Mouse (Mus musculus): ENCODE measurements around the gene Wdfy3. TPM values are rescaled to one million over a fixed set of nuclear protein-coding genes. Genes with fewer than 3 reads are reported as not detected.
A peak's percentile ranks its signal among the peaks of the same experiment; 100 is the strongest.
"Not testable (repeated sequence)": the region's sequence is repeated elsewhere in the genome, so short reads cannot be mapped to it uniquely, and the experiment has no call there.

Gene Wdfy3
- polyA plus RNA-seq, 1 experiment from 2014 or later: 15.3 TPM

DNA sequence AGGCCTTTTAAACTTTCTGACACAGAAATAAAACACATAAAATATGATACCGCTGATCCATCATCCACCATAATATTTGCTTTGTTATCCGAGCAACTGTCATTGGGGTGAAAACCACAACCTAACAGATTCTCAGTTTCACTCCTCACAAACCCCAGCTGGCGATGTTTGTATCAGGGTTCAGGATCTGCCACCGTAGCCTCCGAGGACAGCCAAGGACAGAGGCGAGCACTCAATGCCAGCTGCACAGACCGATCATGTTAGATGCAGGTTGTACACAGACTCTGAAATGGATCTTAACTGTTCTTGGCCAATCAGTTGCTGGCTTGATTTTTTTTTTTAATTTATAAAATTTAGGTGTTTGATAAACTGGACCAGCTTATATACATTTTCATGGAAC lies 135.1 kb downstream of the Wdfy3 start:
- Histone ChIP-seq H3K27ac (ENCODE audit: low read depth, low read length) (no peak overlapping the region), H3K9me3 (replicated peaks; ENCODE audit: control insufficient read depth, low read length) (no peaks in the 10 kb centered on the region), H3K4me2 (ENCODE audit: low read length) (no peak overlapping the region), H3K4me1 (ENCODE audit: control insufficient read depth, insufficient read depth, low read length) (0 out of 2 replicates have a peak, but pooled peaks cover 2% of the 10 kb centered on the region), H3K27me3 (replicated peaks; ENCODE audit: control insufficient read depth, insufficient read depth, low read length) (no peaks in the 10 kb centered on the region), H3K36me3 (ENCODE audit: control insufficient read depth, insufficient read depth, low read length) (peaks cover 52% of the 10 kb centered on the region), H3K4me3 (ENCODE audit: low read depth, low read length) (no peak overlapping the region), H3K9ac (ENCODE audit: low read length) (no peak overlapping the region)
- DNase-seq (ENCODE audit: low spot score): no peak
- ATAC-seq: no peak
- 86% methylated on average over 7 of the region's 7 CpGs for WGBS

DNA sequence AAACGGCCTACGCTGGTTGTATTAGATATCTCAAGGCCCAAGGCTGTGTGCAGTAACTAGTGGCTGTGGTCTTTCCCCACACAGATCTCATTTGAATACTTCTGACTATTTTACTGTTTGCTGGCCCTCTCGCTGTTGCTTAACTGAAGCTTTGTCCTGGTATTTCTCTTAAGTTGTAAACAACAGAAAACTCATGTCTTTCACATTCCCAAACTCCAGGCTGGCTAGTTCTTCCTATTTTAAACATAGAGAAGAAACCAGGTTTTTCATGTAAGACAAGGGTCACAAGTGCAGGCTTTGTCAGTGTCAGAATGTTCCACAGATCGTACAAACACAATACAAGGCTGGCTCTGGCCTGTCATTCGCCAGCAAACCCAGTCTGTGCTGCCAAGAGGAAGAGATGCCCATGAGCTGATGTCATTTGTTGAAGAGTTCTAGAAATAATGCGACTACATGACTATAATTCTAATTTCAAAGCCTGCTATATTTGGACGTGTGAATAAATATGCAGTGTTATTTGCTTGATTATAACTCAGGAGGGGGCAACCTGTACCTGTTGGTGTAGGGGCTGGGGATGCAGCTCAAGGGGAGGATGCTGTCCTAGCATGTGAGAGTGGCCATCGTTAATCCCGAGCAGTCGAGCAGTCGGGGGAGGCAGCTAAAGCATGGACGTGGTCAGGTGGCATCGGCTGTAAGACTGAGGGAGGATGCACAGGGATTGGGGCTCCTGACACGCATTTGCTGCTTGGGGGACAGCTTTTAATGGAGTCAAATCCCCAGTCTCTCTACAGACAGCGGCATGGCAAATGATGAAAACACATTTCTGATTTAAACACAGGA lies 136.5 kb downstream of the Wdfy3 start:
- Histone ChIP-seq H3K9me3 (replicated peaks; ENCODE audit: control insufficient read depth, low read length) (no peaks in the 10 kb centered on the region), H3K27me3 (replicated peaks; ENCODE audit: control insufficient read depth, insufficient read depth, low read length) (no peaks in the 10 kb centered on the region), H3K27ac (ENCODE audit: low read depth, low read length) (0 out of 2 replicates have a peak overlapping the region, but pooled peaks have one; percentile 21), H3K4me2 (ENCODE audit: low read length) (no peak overlapping the region), H3K4me1 (ENCODE audit: control insufficient read depth, insufficient read depth, low read length) (0 out of 2 replicates have a peak, but pooled peaks cover 2% of the 10 kb centered on the region), H3K9ac (ENCODE audit: low read length) (no peak overlapping the region), H3K36me3 (ENCODE audit: control insufficient read depth, insufficient read depth, low read length) (peaks cover 57% of the 10 kb centered on the region), H3K4me3 (ENCODE audit: low read depth, low read length) (no peak overlapping the region)
- DNase-seq (ENCODE audit: low spot score) (peak; percentile 62), ATAC-seq (peak; percentile 65)
- WGBS: 69% methylated on average over 15 of the region's 15 CpGs

- WGBS: 77% methylated on average over 4 of the region's 4 CpGs
- Histone ChIP-seq H3K9me3 (replicated peaks; ENCODE audit: control insufficient read depth, low read length) (no peaks in the 10 kb centered on the region), H3K4me3 (ENCODE audit: low read depth, low read length) (no peak overlapping the region), H3K9ac (ENCODE audit: low read length) (no peak overlapping the region), H3K27me3 (replicated peaks; ENCODE audit: control insufficient read depth, insufficient read depth, low read length) (no peaks in the 10 kb centered on the region), H3K36me3 (ENCODE audit: control insufficient read depth, insufficient read depth, low read length) (peaks cover 52% of the 10 kb centered on the region), H3K27ac (ENCODE audit: low read depth, low read length) (no peak overlapping the region), H3K4me2 (ENCODE audit: low read length) (no peak overlapping the region), H3K4me1 (ENCODE audit: control insufficient read depth, insufficient read depth, low read length) (0 out of 2 replicates have a peak, but pooled peaks cover 2% of the 10 kb centered on the region)
- no peak for ATAC-seq
- no peak for DNase-seq (ENCODE audit: low spot score)
Observed at GRCm38 (mm10) chr5:101931997-101932396, 137.7 kb downstream of the Wdfy3 start.

- Histone ChIP-seq H3K4me2 (ENCODE audit: low read length) (no peak overlapping the region), H3K27me3 (replicated peaks; ENCODE audit: control insufficient read depth, insufficient read depth, low read length) (no peaks in the 10 kb centered on the region), H3K36me3 (ENCODE audit: control insufficient read depth, insufficient read depth, low read length) (peaks cover 86% of the 10 kb centered on the region), H3K4me1 (ENCODE audit: control insufficient read depth, insufficient read depth, low read length) (no peaks in the 10 kb centered on the region), H3K9ac (ENCODE audit: low read length) (no peak overlapping the region), H3K4me3 (ENCODE audit: low read depth, low read length) (no peak overlapping the region), H3K27ac (ENCODE audit: low read depth, low read length) (no peak overlapping the region), H3K9me3 (replicated peaks; ENCODE audit: control insufficient read depth, low read length) (no peaks in the 10 kb centered on the region)
- DNase-seq (ENCODE audit: low spot score): no peak
- WGBS: 94% methylated on average over 8 of the region's 8 CpGs
- no peak for ATAC-seq
Observed at GRCm38 (mm10) chr5:101926311-101926710, 143.4 kb downstream of the Wdfy3 start.

- H3K27ac ChIP-seq (ENCODE audit: low read depth, low read length): no peak overlapping the region
- no peak for DNase-seq (ENCODE audit: low spot score)
- ATAC-seq: no peak
Observed at GRCm38 (mm10) chr5:101923710-101924109, 146.0 kb downstream of the Wdfy3 start.

GRCm38 (mm10) chr5:101919559-101919958 lies 150.2 kb downstream of the Wdfy3 start:
- peaks cover 89% of the 10 kb centered on the region for H3K36me3 ChIP-seq (ENCODE audit: control insufficient read depth, insufficient read depth, low read length)
- DNase-seq (ENCODE audit: low spot score) (no peak), ATAC-seq (no peak)
- no peak overlapping the region for H3K27ac ChIP-seq (ENCODE audit: low read depth, low read length)
- H3K4me3 ChIP-seq (ENCODE audit: low read depth, low read length): no peak overlapping the region
- H3K4me2 ChIP-seq (ENCODE audit: low read length): no peak overlapping the region
- no peak overlapping the region for H3K9ac ChIP-seq (ENCODE audit: low read length)
- H3K27me3 ChIP-seq (replicated peaks; ENCODE audit: control insufficient read depth, insufficient read depth, low read length): no peaks in the 10 kb centered on the region
- WGBS: 95% methylated on average over 5 of the region's 5 CpGs
- no peaks in the 10 kb centered on the region for H3K4me1 ChIP-seq (ENCODE audit: control insufficient read depth, insufficient read depth, low read length)
- no peaks in the 10 kb centered on the region for H3K9me3 ChIP-seq (replicated peaks; ENCODE audit: control insufficient read depth, low read length)

More at GRCm38 (mm10) chr5:101923710-101924109, 146.0 kb downstream of the Wdfy3 start:
- Histone ChIP-seq H3K4me1 (ENCODE audit: control insufficient read depth, insufficient read depth, low read length) (no peaks in the 10 kb centered on the region), H3K4me3 (ENCODE audit: low read depth, low read length) (no peak overlapping the region), H3K9me3 (replicated peaks; ENCODE audit: control insufficient read depth, low read length) (no peaks in the 10 kb centered on the region), H3K27me3 (replicated peaks; ENCODE audit: control insufficient read depth, insufficient read depth, low read length) (no peaks in the 10 kb centered on the region), H3K9ac (ENCODE audit: low read length) (no peak overlapping the region), H3K36me3 (ENCODE audit: control insufficient read depth, insufficient read depth, low read length) (peaks cover 92% of the 10 kb centered on the region), H3K4me2 (ENCODE audit: low read length) (no peak overlapping the region)
- WGBS: 78% methylated on average over 11 of the region's 11 CpGs

GRCm38 (mm10) chr5:101909468-101909867 lies 160.3 kb downstream of the Wdfy3 start:
- DNase-seq (ENCODE audit: low spot score) (no peak), ATAC-seq (no peak)
- H3K4me1 ChIP-seq (ENCODE audit: control insufficient read depth, insufficient read depth, low read length): no peaks in the 10 kb centered on the region
- H3K4me3 ChIP-seq (ENCODE audit: low read depth, low read length): no peak overlapping the region
- no peak overlapping the region for H3K27ac ChIP-seq (ENCODE audit: low read depth, low read length)
- H3K36me3 ChIP-seq (ENCODE audit: control insufficient read depth, insufficient read depth, low read length): peaks cover 89% of the 10 kb centered on the region
- no peak overlapping the region for H3K9ac ChIP-seq (ENCODE audit: low read length)
- H3K9me3 ChIP-seq (replicated peaks; ENCODE audit: control insufficient read depth, low read length): no peaks in the 10 kb centered on the region
- 95% methylated on average over 10 of the region's 10 CpGs for WGBS
- H3K27me3 ChIP-seq (replicated peaks; ENCODE audit: control insufficient read depth, insufficient read depth, low read length): no peaks in the 10 kb centered on the region
- H3K4me2 ChIP-seq (ENCODE audit: low read length): no peak overlapping the region

- Histone ChIP-seq H3K36me3 (ENCODE audit: control insufficient read depth, insufficient read depth, low read length) (peaks cover 93% of the 10 kb centered on the region), H3K27ac (ENCODE audit: low read depth, low read length) (no peak overlapping the region), H3K9ac (ENCODE audit: low read length) (no peak overlapping the region), H3K27me3 (replicated peaks; ENCODE audit: control insufficient read depth, insufficient read depth, low read length) (no peaks in the 10 kb centered on the region), H3K4me3 (ENCODE audit: low read depth, low read length) (no peak overlapping the region), H3K9me3 (replicated peaks; ENCODE audit: control insufficient read depth, low read length) (no peaks in the 10 kb centered on the region), H3K4me1 (ENCODE audit: control insufficient read depth, insufficient read depth, low read length) (no peaks in the 10 kb centered on the region), H3K4me2 (ENCODE audit: low read length) (no peak overlapping the region)
- DNase-seq (ENCODE audit: low spot score): no peak
- no peak for ATAC-seq
- 96% methylated on average over 3 of the region's 3 CpGs for WGBS
Observed at GRCm38 (mm10) chr5:101905624-101906023, 164.1 kb downstream of the Wdfy3 start.

DNA sequence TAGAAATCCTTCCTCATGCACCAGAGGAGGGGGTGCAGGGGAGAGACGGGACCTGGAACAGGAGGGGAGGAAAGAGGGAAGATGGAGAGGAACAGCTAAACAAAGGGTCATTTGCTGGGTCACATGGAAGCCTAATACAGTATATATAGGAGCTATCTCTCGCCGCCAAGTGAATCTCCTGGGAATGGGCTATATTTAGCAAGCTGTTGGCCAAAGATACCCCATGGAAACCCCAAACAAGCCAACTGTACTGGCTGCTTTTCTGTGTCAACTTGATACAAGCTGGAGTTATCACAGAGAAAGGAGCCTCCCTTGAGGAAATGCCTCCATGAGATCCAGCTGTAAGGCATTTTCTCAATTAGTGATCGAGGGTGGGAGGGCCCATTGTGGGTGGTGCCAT lies 164.9 kb downstream of the Wdfy3 start:
- H3K27me3 ChIP-seq (replicated peaks; ENCODE audit: control insufficient read depth, insufficient read depth, low read length); H3K27ac ChIP-seq (ENCODE audit: low read depth, low read length); H3K9me3 ChIP-seq (replicated peaks; ENCODE audit: control insufficient read depth, low read length); DNase-seq (ENCODE audit: low spot score); H3K4me2 ChIP-seq (ENCODE audit: low read length); ATAC-seq; H3K9ac ChIP-seq (ENCODE audit: low read length); H3K4me1 ChIP-seq (ENCODE audit: control insufficient read depth, insufficient read depth, low read length); H3K4me3 ChIP-seq (ENCODE audit: low read depth, low read length): not testable (repeated sequence)
- peaks cover 93% of the 10 kb centered on the region for H3K36me3 ChIP-seq (ENCODE audit: control insufficient read depth, insufficient read depth, low read length)
- WGBS: 92% methylated on average over 4 of the region's 4 CpGs
